Mouse (Mus musculus): ENCODE measurements around the gene Nup214. TPM values are rescaled to one million over a fixed set of nuclear protein-coding genes. Genes with fewer than 3 reads are reported as not detected.

Gene Nup214
- total and polyA plus RNA-seq, 3 experiments: 33.1 to 90.8 (median 55.5) TPM

DNA sequence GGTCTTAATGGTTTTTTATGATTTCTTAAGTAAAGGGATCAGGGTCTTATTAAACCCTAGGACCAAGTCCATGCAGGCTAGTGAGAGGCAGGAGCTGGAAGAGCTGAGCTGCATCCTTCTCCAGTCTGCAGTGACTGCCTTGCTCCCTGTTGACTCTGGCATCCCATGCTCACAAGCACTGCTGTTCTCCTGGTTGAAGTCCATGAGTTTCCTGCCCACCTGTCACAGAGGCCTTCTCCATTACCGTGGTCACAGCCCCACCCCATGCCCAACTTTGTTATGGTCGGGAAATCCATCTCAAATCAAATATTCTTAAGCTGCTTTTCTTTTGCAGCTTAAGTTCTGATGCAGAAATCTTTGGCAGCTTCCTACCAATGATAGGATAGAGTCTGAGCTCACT lies 66.9 kb downstream of the Nup214 start:
- H3K27me3 ChIP-seq (ENCODE audit: insufficient read depth, low read length): no peaks in the 10 kb centered on the region
- TF ChIP-seq GATA1 (IDR thresholded peaks at IDR 0.05; ENCODE audit: borderline replicate concordance, low read length) (no peak), CTCF (IDR thresholded peaks at IDR 0.05; ENCODE audit: low read depth, low read length) (no peak), POLR2AphosphoS5 (IDR thresholded peaks at IDR 0.05; ENCODE audit: insufficient replicate concordance, low read depth, low read length) (no peak), TAL1 (conservative IDR thresholded peaks at IDR 0.05; ENCODE audit: low read depth, low read length) (no peak), GATA2 (IDR thresholded peaks at IDR 0.05; ENCODE audit: borderline replicate concordance, low read depth, low read length) (no peak)
- DNase-seq (ENCODE audit: low spot score) (no peak), ATAC-seq (ENCODE audit: extremely low read depth, insufficient number of reproducible peaks, low FRiP score, poor library complexity, severe bottlenecking) (no peak)
- no peaks in the 10 kb centered on the region for H3K9me3 ChIP-seq (replicated peaks)
- H3K36me3 ChIP-seq (replicated peaks): peaks cover 95% of the 10 kb centered on the region
- H3K4me1 ChIP-seq (ENCODE audit: insufficient read depth, low read depth, low read length): peaks cover 11% of the 10 kb centered on the region; the same call in 1 of the 2 replicates
- no peak overlapping the region for H3K4me3 ChIP-seq (ENCODE audit: low read depth, low read length)

DNA sequence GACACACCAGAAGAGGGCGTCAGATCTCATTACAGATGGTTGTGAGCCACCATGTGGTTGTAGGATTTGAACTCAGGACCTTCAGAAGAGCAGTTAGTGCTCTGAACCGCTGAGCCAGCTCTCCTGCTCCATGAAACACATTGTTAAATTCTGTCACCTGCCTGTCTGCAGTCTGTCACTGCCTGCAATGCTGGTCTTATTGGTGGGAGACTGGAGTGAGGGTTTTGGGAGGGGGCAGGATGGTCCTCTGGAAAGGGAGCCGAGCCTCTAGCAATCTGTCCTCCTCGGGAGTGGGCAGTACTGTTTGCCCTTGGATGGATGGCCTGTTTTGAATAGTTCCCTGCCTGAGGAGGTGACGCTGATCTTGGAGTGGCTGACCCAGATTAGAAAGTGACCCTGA lies 69.6 kb downstream of the Nup214 start:
- peaks cover 95% of the 10 kb centered on the region for H3K36me3 ChIP-seq (replicated peaks)
- DNase-seq (ENCODE audit: low spot score): no peak
- TF ChIP-seq GATA1 (IDR thresholded peaks at IDR 0.05; ENCODE audit: borderline replicate concordance, low read length) (no peak), CTCF (IDR thresholded peaks at IDR 0.05; ENCODE audit: low read depth, low read length) (no peak), TAL1 (conservative IDR thresholded peaks at IDR 0.05; ENCODE audit: low read depth, low read length) (no peak), POLR2AphosphoS5 (IDR thresholded peaks at IDR 0.05; ENCODE audit: insufficient replicate concordance, low read depth, low read length) (no peak), GATA2 (IDR thresholded peaks at IDR 0.05; ENCODE audit: borderline replicate concordance, low read depth, low read length) (no peak)

DNA sequence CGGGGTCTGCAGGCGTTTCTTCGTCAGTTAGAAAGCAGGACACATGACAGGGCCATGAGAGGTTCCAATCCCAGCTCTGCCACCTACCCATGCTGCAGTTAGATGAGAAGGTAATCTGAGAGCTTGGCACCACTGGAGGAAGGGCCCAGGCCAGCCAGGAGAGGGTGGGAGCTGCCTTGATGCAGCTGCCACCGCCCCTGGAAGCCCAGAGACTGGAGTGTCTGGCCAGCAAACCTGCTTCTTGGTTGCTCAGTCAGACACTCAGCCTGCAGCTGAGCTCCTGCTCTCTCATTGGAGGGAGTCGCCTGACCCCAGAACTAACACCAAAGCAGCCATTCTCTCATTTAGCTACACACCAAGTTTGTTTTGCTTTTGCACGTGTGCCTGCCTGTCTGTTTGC lies 71.1 kb downstream of the Nup214 start:
- ATAC-seq (ENCODE audit: extremely low read depth, insufficient number of reproducible peaks, low FRiP score, poor library complexity, severe bottlenecking): no peak
- Histone ChIP-seq H3K4me1 (ENCODE audit: insufficient read depth, low read depth, low read length) (no peaks in the 10 kb centered on the region), H3K36me3 (replicated peaks) (peaks cover 95% of the 10 kb centered on the region), H3K27me3 (ENCODE audit: insufficient read depth, low read length) (no peaks in the 10 kb centered on the region), H3K4me3 (ENCODE audit: low read depth, low read length) (no peak overlapping the region), H3K9me3 (replicated peaks) (no peaks in the 10 kb centered on the region)
- DNase-seq (ENCODE audit: low spot score): no peak
- TF ChIP-seq GATA2 (IDR thresholded peaks at IDR 0.05; ENCODE audit: borderline replicate concordance, low read depth, low read length): no peak
- no peak for TF ChIP-seq TAL1 (conservative IDR thresholded peaks at IDR 0.05; ENCODE audit: low read depth, low read length)
- no peak for TF ChIP-seq CTCF (IDR thresholded peaks at IDR 0.05; ENCODE audit: low read depth, low read length)

More for the DNA sequence above, 69.6 kb downstream of the Nup214 start:
- H3K4me3 ChIP-seq (ENCODE audit: low read depth, low read length): no peak overlapping the region
- no peaks in the 10 kb centered on the region for H3K27me3 ChIP-seq (ENCODE audit: insufficient read depth, low read length)
- H3K4me1 ChIP-seq (ENCODE audit: insufficient read depth, low read depth, low read length): no peaks in the 10 kb centered on the region
- H3K9me3 ChIP-seq (replicated peaks): no peaks in the 10 kb centered on the region
- no peak for ATAC-seq (ENCODE audit: extremely low read depth, insufficient number of reproducible peaks, low FRiP score, poor library complexity, severe bottlenecking)

DNA sequence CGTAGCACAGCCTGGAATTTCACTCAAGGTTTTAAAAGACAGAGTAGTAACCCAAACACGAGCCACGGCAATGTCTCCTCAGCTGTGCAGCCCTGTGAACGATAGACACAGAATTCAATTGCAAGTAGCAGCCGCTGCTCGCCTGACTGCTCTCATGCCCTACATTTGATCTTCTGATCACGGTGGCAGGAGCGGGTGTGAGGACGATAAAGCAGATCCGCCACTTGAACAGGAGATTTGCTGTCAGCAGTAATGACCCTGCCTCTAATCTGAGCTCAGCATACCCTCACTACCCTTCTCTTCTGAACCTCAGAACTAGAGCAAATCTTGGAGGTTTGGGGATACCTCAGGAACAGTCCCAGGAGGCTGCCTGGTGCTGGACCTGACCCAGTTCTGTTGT lies 71.8 kb downstream of the Nup214 start:
- ATAC-seq (ENCODE audit: extremely low read depth, insufficient number of reproducible peaks, low FRiP score, poor library complexity, severe bottlenecking) (no peak), DNase-seq (ENCODE audit: low spot score) (no peak)
- Histone ChIP-seq H3K4me3 (ENCODE audit: low read depth, low read length) (no peak overlapping the region), H3K36me3 (replicated peaks) (peaks cover 96% of the 10 kb centered on the region), H3K4me1 (ENCODE audit: insufficient read depth, low read depth, low read length) (no peaks in the 10 kb centered on the region), H3K9me3 (replicated peaks) (no peaks in the 10 kb centered on the region), H3K27me3 (ENCODE audit: insufficient read depth, low read length) (no peaks in the 10 kb centered on the region)
- TF ChIP-seq GATA1 (IDR thresholded peaks at IDR 0.05; ENCODE audit: borderline replicate concordance, low read length) (no peak), POLR2AphosphoS5 (IDR thresholded peaks at IDR 0.05; ENCODE audit: insufficient replicate concordance, low read depth, low read length) (no peak), CTCF (IDR thresholded peaks at IDR 0.05; ENCODE audit: low read depth, low read length) (no peak), GATA2 (IDR thresholded peaks at IDR 0.05; ENCODE audit: borderline replicate concordance, low read depth, low read length) (no peak), TAL1 (conservative IDR thresholded peaks at IDR 0.05; ENCODE audit: low read depth, low read length) (no peak)

DNA sequence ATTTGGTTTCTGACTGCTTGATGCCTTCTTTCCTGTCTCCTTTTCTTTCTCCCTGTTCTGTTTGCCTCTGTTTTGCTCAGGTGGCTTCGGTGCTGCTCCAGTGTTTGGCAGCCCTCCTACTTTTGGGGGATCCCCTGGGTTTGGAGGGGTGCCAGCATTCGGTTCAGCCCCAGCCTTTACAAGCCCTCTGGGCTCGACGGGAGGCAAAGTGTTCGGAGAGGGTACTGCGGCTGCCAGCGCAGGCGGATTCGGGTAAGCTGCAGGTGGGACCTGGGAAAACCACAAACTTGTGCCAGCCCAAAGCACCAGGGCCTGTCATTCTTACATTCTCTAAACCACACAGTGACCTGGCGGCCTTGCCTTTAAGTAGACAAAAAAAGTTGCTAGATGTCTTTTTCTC lies 73.1 kb downstream of the Nup214 start:
- H3K9me3 ChIP-seq (replicated peaks): no peaks in the 10 kb centered on the region
- H3K36me3 ChIP-seq (replicated peaks): peaks cover 96% of the 10 kb centered on the region
- no peak for TF ChIP-seq GATA1 (IDR thresholded peaks at IDR 0.05; ENCODE audit: borderline replicate concordance, low read length)
- no peak for TF ChIP-seq POLR2AphosphoS5 (IDR thresholded peaks at IDR 0.05; ENCODE audit: insufficient replicate concordance, low read depth, low read length)
- no peak for TF ChIP-seq GATA2 (IDR thresholded peaks at IDR 0.05; ENCODE audit: borderline replicate concordance, low read depth, low read length)
- TF ChIP-seq TAL1 (conservative IDR thresholded peaks at IDR 0.05; ENCODE audit: low read depth, low read length): no peak
- no peak for TF ChIP-seq CTCF (IDR thresholded peaks at IDR 0.05; ENCODE audit: low read depth, low read length)
- H3K4me1 ChIP-seq (ENCODE audit: insufficient read depth, low read depth, low read length): no peaks in the 10 kb centered on the region
- H3K27me3 ChIP-seq (ENCODE audit: insufficient read depth, low read length): no peaks in the 10 kb centered on the region
- no peak overlapping the region for H3K4me3 ChIP-seq (ENCODE audit: low read depth, low read length)
- no peak for DNase-seq (ENCODE audit: low spot score)
- no peak for ATAC-seq (ENCODE audit: extremely low read depth, insufficient number of reproducible peaks, low FRiP score, poor library complexity, severe bottlenecking)

DNA sequence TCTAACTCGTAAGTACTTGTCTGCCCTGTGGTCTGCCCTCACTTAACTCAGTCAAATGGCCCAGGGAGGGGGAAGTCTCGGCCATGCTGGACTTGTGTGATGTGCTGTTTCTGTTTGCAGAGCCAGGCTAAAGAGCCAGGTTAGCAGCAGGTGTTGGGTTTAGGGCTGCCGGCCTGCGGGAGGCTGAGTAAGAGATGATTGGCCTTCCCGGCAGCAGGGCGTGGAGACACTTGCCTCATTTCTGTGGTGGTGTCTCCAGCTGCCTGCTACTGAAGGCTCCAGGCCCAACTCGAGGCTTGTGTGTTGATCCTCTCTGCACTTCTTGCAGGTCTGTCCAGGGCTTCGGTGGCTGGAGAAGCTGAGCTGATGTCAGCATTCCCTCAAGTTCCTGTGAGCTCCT lies 77.6 kb downstream of the Nup214 start:
- TF ChIP-seq CTCF (IDR thresholded peaks at IDR 0.05; ENCODE audit: low read depth, low read length) (no peak), TAL1 (conservative IDR thresholded peaks at IDR 0.05; ENCODE audit: low read depth, low read length) (no peak), GATA2 (IDR thresholded peaks at IDR 0.05; ENCODE audit: borderline replicate concordance, low read depth, low read length) (no peak), POLR2AphosphoS5 (IDR thresholded peaks at IDR 0.05; ENCODE audit: insufficient replicate concordance, low read depth, low read length) (no peak), GATA1 (IDR thresholded peaks at IDR 0.05; ENCODE audit: borderline replicate concordance, low read length) (no peak)
- Histone ChIP-seq H3K4me1 (ENCODE audit: insufficient read depth, low read depth, low read length) (peaks cover 3% of the 10 kb centered on the region), H3K9me3 (replicated peaks) (no peaks in the 10 kb centered on the region), H3K27me3 (ENCODE audit: insufficient read depth, low read length) (peaks cover 4% of the 10 kb centered on the region), H3K4me3 (ENCODE audit: low read depth, low read length) (no peak overlapping the region), H3K36me3 (replicated peaks) (peaks cover 74% of the 10 kb centered on the region)
- DNase-seq (ENCODE audit: low spot score) (no peak), ATAC-seq (ENCODE audit: extremely low read depth, insufficient number of reproducible peaks, low FRiP score, poor library complexity, severe bottlenecking) (no peak)
